Mouse (Mus musculus): ENCODE results near the gene Wdr46.

DNA sequence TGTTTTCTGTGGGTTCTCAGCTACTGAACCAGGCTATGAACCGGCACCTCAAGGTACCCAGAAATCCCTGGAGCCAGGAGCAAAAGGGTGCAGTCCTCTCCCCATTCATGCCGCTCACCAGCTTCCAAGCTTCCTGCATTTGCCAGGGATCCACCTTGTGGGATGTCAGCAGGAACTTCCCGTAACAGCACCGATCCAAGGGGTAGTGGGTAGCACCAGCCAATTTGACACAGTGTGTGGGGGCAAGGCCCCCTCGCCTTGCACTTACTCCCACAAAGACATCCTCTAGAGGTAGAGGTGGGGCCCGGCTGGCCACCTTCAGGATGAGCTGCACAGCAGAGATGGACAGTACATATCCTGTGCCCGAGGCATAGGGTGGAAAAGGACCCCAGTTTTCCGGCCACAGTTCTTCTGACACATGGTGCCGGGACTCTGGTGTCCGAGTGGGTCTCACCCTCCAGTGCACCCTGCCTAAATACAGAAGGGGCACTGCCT lies 9.7 kb downstream of the Wdr46 start:
- TF ChIP-seq CTCF (IDR thresholded peaks at IDR 0.05; ENCODE audit: control insufficient read depth, insufficient read depth, insufficient read length) = no peak
- TF ChIP-seq CEBPB (IDR thresholded peaks at IDR 0.05; ENCODE audit: low read depth) = no peak
